Mouse (Mus musculus): Measurements from ENCODE around the gene Nol9. TPM values are rescaled to one million over a fixed set of nuclear protein-coding genes. Genes with fewer than 3 reads are reported as not detected.

Gene Nol9
- polyA plus RNA-seq, 1 experiment = 28.8 TPM

DNA sequence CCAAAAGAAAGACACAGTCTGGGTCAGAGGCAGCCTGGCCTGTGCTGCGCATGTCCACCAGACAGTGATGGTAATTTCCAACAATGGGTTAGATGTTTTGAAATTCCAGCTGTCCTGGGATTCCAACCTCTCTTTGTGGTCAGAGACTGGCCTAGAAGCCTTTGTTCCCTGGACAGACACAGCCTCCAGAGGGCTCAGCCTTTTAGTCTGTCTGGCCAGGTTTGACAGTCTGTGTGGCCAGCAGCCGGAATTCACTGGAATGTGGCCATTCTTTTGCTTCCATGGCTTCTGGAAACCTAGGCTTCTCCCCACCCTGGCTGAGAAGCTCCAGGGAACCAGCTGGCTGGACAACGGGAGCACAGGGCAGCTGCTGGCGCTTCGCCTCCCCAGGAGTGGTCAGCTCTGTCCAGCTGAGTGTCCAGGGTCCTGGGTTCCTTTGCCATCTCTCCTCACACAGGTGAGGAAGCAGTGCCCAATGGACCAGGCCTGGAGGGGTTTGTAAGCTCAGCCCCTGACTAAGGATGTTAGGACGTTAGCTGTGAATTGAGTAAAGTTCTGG is 29.1 kb downstream of the Nol9 start:
- DNase-seq (ENCODE audit: low read depth) = no peak
- TF ChIP-seq POLR2A (IDR thresholded peaks at IDR 0.05; ENCODE audit: borderline replicate concordance, extremely low read depth, insufficient read depth, insufficient read length, poor library complexity, severe bottlenecking) (no peak), CTCF (IDR thresholded peaks at IDR 0.05; ENCODE audit: borderline replicate concordance, extremely low read depth, insufficient read depth, insufficient read length) (no peak)

DNA sequence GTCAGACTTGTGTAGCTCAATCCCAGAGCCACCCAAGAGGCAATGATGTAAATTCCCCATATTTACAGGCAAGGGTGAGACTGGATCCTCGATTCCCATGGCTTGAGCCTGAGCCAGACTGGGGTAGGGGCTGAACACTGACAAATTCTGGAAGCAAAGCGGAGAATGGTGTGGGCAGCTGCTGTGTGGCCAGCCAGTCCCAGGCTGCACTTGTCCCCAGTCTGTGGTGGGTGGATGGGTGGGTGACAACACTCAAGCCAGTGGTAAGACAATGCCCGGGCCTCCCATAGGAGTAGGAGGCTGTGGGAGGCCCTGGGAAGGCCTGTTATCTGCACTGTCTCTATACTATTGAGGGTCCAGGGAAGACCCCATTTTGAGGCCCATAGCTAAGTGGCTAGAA is 30.1 kb downstream of the Nol9 start:
- TF ChIP-seq POLR2A (IDR thresholded peaks at IDR 0.05; ENCODE audit: borderline replicate concordance, extremely low read depth, insufficient read depth, insufficient read length, poor library complexity, severe bottlenecking) (no peak), CTCF (IDR thresholded peaks at IDR 0.05; ENCODE audit: borderline replicate concordance, extremely low read depth, insufficient read depth, insufficient read length) (no peak)
- DNase-seq (ENCODE audit: low read depth) = no peak

DNA sequence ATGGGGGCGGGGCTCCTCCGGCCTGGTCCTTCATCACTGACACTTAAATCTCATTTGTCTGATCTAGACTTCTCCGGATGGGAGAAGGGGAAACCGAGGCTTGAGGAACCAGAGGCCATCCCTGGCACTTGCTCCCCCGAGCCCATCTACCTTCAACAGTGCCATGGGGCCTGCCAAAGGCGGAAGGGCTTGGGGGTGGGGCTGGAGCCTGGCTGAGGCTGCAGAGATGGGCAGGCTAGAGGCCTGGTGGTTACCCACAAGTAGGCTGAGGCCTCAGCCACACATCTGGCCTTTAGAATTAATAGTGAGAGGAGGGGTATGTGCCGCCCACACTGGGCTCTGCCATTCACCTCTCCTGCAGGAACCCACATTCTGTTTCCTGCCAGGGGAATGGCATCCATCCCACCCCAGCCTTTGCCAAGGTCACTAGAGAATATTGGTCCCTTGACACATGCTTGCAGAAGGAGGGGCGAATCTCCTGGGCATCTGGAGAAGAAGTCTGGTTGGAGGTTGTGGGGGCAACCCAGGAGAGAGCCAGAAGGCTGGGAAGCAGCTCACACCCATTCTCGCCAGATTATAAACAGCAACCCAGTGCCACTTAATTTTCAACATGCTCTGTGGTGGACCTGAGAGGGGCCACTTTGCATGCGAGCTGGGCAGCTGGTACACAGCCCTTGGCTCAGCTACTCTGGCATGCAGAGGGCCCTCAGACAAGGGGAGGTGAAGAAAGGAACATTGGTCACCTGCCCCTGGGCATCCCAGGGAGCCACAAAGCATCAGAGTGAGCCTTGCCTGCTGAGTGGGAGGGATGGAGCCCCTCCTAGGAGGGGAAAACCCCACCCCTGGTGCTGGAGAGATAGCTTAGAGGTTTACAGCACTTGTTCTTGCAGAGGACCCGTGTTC is 31.6 kb downstream of the Nol9 start:
- TF ChIP-seq POLR2A (IDR thresholded peaks at IDR 0.05; ENCODE audit: borderline replicate concordance, extremely low read depth, insufficient read depth, insufficient read length, poor library complexity, severe bottlenecking) (no peak), CTCF (IDR thresholded peaks at IDR 0.05; ENCODE audit: borderline replicate concordance, extremely low read depth, insufficient read depth, insufficient read length) (no peak)
- DNase-seq (ENCODE audit: low read depth) = no peak

DNA sequence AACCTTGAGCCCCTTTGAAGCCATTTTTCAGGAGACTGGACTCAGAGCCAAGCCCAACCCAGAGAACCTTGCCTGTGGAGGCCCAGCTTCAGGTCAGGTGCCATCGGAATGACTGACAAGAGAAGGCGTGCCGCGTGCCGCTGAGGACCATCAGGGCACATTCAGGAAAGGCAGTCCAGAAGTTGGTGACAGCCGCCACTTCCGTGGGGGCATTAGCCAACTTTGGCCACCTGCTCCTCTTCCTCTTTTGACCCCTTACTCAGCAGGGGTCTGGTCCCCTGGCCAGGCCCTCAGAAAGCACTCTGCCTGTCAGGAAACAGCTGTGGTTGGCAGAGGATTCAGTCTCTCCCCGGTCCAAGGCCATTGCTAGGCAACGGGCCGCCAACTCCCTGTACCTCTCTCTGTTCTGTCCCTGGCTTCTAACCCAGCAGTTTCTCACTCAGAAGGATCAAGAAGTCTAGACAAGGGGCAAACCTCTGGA is 33.0 kb downstream of the Nol9 start, which contains the start of gene Plekhg5:
Gene Plekhg5, plus strand, starts transcription at position 378 of the 481 bp plus-strand sequence.
- TF ChIP-seq POLR2A (IDR thresholded peaks at IDR 0.05; ENCODE audit: borderline replicate concordance, extremely low read depth, insufficient read depth, insufficient read length, poor library complexity, severe bottlenecking) = no peak
- TF ChIP-seq CTCF (IDR thresholded peaks at IDR 0.05; ENCODE audit: borderline replicate concordance, extremely low read depth, insufficient read depth, insufficient read length) = no peak
- peak; percentile 36 for DNase-seq (ENCODE audit: low read depth)

DNA sequence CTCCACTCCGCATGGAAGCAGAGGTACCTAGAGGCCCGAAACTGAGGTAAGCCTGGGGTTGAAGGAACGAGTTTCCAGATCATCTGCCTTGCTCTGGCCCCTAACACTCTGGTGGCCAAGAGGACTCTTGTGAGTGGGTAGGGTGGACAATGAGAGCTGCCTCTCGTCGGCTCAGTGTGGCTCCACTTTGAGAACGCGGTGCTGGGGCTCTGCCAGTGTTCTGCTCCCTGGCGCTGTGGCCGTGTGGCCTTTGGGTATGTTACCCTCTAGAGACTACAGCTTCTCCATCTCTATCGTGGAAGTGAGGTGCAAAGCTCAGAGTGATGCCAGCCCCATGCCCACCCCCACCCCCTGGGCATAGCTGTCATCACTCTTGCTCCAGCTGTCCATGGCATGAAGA is 33.5 kb downstream of the Nol9 start:
- peak; percentile 23 for DNase-seq (ENCODE audit: low read depth)
- TF ChIP-seq POLR2A (IDR thresholded peaks at IDR 0.05; ENCODE audit: borderline replicate concordance, extremely low read depth, insufficient read depth, insufficient read length, poor library complexity, severe bottlenecking) (no peak), CTCF (IDR thresholded peaks at IDR 0.05; ENCODE audit: borderline replicate concordance, extremely low read depth, insufficient read depth, insufficient read length) (no peak)

DNA sequence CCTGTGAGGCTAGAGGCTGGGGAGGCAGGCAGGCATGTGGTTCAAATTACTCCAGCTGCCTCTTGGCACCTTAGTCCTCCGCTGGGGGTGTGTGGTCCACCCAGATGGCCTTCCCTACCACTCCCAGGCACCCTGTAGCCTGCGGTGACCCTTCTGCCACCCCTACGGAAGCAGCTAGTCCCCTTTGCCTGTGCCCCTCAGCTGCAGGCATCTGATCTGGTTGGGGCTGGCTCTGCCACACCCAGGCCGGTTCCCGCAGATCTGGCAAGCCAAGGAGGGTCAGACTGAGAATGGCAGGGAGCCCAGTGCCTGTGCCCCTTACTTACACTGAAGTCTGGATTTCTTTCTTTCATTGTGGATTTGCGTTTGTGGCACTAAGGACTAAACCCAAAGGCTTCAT is 34.6 kb downstream of the Nol9 start:
- DNase-seq (ENCODE audit: low read depth) = peak; percentile 23
- TF ChIP-seq CTCF (IDR thresholded peaks at IDR 0.05; ENCODE audit: borderline replicate concordance, extremely low read depth, insufficient read depth, insufficient read length) = no peak
- no peak for TF ChIP-seq POLR2A (IDR thresholded peaks at IDR 0.05; ENCODE audit: borderline replicate concordance, extremely low read depth, insufficient read depth, insufficient read length, poor library complexity, severe bottlenecking)

DNA sequence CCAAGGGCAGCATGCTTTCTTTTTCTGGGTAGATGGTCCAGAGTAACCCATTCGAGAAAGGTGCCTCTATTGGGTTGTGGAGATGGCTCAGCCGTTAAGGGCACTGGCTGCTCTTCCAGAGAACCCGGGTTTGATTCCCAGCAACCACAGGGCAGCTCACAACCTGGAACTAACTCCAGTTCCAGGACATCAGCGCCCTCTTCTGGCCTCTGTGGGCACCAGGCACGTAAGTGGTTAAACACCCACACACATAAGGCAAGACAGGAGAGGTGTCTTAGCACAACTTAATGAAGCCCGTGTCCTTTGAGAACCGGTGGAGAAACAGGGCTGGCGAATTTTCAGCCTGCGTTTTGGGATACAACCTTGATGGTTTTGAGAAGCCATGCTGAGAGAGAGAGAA is 35.4 kb downstream of the Nol9 start:
- TF ChIP-seq CTCF (IDR thresholded peaks at IDR 0.05; ENCODE audit: borderline replicate concordance, extremely low read depth, insufficient read depth, insufficient read length) (peak; percentile 17; the same call in 1 of the 2 replicates), POLR2A (IDR thresholded peaks at IDR 0.05; ENCODE audit: borderline replicate concordance, extremely low read depth, insufficient read depth, insufficient read length, poor library complexity, severe bottlenecking) (no peak)
- DNase-seq (ENCODE audit: low read depth) = no peak

DNA sequence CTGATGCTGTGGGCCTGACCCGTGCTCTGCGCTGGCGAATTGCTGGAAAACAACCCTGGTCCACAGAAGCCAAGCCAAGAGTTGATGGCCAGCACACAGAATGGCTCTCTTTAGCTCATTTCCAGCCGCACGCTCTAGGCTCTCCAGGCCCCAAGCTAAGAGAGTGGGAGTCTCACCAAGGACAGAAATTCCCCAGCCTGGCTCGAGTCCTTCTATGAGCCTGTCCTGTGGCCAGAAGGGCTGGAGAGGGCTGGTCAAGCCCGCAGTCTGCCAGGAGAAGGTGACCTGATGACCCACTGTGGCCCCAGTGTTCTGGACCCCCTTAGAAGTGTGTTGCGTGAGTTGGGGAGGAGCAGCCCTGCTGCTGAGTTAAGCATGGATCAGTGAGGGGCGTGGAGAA is 38.1 kb downstream of the Nol9 start:
- no peak for TF ChIP-seq POLR2A (IDR thresholded peaks at IDR 0.05; ENCODE audit: borderline replicate concordance, extremely low read depth, insufficient read depth, insufficient read length, poor library complexity, severe bottlenecking)
- TF ChIP-seq CTCF (IDR thresholded peaks at IDR 0.05; ENCODE audit: borderline replicate concordance, extremely low read depth, insufficient read depth, insufficient read length) = no peak

DNA sequence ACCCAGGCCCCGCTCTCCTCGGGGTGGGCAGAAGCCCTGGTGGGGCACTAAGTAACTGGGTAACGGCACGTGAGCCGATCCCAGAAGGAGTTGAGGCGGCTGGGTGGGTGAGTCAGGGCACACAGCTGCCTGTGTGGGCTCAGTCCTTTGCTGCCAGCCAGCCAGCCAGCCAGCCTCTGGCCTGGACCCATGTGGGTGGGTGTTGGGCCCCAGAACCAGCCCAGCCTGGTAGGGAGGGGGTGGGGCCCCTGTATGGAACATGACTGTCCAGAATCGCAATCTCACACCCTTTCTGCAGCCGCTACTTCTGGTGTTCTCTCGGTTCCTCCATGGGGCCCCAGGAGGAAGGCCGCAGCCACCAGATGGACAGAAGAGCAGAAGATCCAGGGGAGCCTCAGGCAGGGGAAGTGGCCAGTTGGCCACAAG is 39.0 kb downstream of the Nol9 start:
- no peak for TF ChIP-seq CTCF (IDR thresholded peaks at IDR 0.05; ENCODE audit: borderline replicate concordance, extremely low read depth, insufficient read depth, insufficient read length)
- no peak for TF ChIP-seq POLR2A (IDR thresholded peaks at IDR 0.05; ENCODE audit: borderline replicate concordance, extremely low read depth, insufficient read depth, insufficient read length, poor library complexity, severe bottlenecking)
- no peak for DNase-seq (ENCODE audit: low read depth)

More for the DNA sequence above, 38.1 kb downstream of the Nol9 start:
- DNase-seq (ENCODE audit: low read depth) = no peak

DNA sequence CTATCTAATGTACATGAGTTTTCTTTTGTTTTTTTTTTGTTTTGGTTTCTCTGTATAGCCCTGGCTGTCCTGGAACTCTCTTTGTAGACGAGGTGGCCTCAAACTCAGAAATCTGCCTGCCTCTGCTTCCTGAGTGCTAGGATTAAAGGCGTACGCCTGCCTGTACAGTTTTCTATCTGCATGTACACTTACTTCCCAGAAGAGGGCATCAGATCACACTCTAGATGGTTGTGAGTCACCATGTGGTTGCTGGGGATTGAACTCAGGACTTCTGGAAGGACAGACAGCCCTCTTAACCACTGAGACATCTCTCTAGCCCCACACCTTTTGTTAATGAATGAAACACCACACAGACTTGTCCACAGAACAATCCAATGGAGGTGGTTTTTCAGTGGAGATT is 40.1 kb downstream of the Nol9 start:
- no peak for TF ChIP-seq CTCF (IDR thresholded peaks at IDR 0.05; ENCODE audit: borderline replicate concordance, extremely low read depth, insufficient read depth, insufficient read length)
- TF ChIP-seq POLR2A (IDR thresholded peaks at IDR 0.05; ENCODE audit: borderline replicate concordance, extremely low read depth, insufficient read depth, insufficient read length, poor library complexity, severe bottlenecking) = no peak
- no peak for DNase-seq (ENCODE audit: low read depth)

DNA sequence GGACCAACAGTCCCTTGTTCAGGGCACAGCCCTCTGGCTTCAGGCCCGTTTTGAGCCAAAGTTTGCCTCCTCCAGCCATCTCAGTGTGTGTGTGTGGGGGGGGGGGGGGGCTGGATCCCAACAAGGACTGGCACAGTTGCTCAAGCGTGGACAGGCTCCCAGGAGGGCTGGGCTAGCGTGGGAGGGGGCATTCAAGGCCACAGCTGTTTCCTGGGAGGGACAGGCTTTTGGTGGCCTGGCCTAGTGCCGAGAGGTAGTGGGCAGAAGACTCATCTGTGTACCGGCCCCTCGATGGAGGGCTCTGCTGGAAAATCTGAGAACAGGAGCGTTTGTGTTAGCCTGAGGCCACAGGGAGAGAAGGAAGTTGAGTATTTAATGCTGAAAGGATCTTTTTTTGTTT is 40.8 kb downstream of the Nol9 start:
- DNase-seq (ENCODE audit: low read depth) = no peak
- TF ChIP-seq POLR2A (IDR thresholded peaks at IDR 0.05; ENCODE audit: borderline replicate concordance, extremely low read depth, insufficient read depth, insufficient read length, poor library complexity, severe bottlenecking) = no peak
- no peak for TF ChIP-seq CTCF (IDR thresholded peaks at IDR 0.05; ENCODE audit: borderline replicate concordance, extremely low read depth, insufficient read depth, insufficient read length)
